In the genomic region with DNA sequence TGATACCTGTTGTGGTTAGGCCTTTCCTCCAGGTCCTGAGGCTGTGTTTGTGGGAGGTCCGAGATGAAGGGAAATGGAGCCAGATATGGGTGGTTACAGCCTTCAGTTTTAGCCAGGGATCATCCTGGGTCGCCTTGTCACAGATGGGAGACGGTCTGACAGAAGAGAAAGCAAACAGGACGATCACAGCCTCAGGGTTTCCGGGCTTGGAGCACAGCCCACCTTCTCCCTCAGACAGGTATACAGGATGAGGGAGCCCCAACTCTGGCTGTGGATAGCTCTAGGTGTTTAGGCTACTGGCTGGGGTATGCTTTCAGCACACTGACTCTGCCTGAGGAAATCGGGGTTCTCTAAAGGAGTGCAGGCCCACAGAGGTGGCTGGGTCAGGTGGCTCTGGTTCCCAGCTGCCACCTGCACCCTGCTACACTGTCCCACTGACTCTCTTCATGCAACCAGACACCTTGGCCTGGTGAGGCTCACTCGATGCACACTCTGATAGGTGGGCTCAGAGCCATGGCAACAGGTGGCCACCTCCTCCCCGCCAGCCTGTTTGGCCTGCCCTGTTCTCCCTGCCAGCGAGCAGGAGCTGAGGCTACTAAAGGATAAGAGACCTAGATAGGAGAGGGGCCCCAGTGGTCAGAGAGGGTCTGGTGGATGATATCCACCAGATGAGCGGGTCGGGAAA, we compare ENCODE assay signal across 11 mouse cellular contexts. TPM values are rescaled to one million over a fixed set of nuclear protein-coding genes. Genes with fewer than 3 reads are reported as not detected.
DNase-seq lines count a peak whose midpoint lies in the region; ATAC-seq and TF ChIP-seq lines count a peak whose summit lies in the region.
"Had no signal": no experiment of that assay in that cellular context is flagged by ENCODE, and none has a peak within 500 bp of the region (broad histone marks: within the 10 kb centered on the region; RNA-seq: fewer than 3 reads in every experiment).

No protein-coding gene starts in this region.

- H3K36me3 ChIP-seq in heart, embryonic 12.5 days = peaks cover 43% of the 10 kb centered on the region
- H3K36me3 ChIP-seq in heart, adult 2 months (ENCODE audit: control insufficient read depth, insufficient read depth, low read length) = no peaks in the 10 kb centered on the region
- peaks cover 17% of the 10 kb centered on the region; the same call in 1 of the 2 replicates for H3K36me3 ChIP-seq in lung, postnatal 0 days (ENCODE audit: insufficient read depth, low read length)
- peaks cover 33% of the 10 kb centered on the region for H3K36me3 ChIP-seq in embryonic facial prominence, embryonic 14.5 days (ENCODE audit: control insufficient read depth, insufficient read depth, low read length)

- H3K27me3 ChIP-seq in heart, embryonic 12.5 days (replicated peaks) = no peaks in the 10 kb centered on the region
- no peaks in the 10 kb centered on the region for H3K27me3 ChIP-seq in heart, adult 2 months (ENCODE audit: control insufficient read depth, insufficient read depth, low read length)
- H3K27me3 ChIP-seq in lung, postnatal 0 days (replicated peaks; ENCODE audit: insufficient read depth, low read length) = no peaks in the 10 kb centered on the region
- H3K27me3 ChIP-seq in embryonic facial prominence, embryonic 14.5 days (replicated peaks; ENCODE audit: control insufficient read depth, insufficient read depth, low read length) = no peaks in the 10 kb centered on the region

- no peak overlapping the region for H3K27ac ChIP-seq in heart, embryonic 12.5 days (ENCODE audit: poor library complexity, severe bottlenecking)
- no peak overlapping the region for H3K27ac ChIP-seq in heart, adult 2 months
- no peak overlapping the region for H3K27ac ChIP-seq in lung, postnatal 0 days (ENCODE audit: low read length)
- H3K27ac ChIP-seq in embryonic facial prominence, embryonic 14.5 days (replicated peaks; ENCODE audit: low read depth, low read length) = no peak overlapping the region
- no peak overlapping the region for H3K27ac ChIP-seq in left cerebral cortex, adult 2 months

- no peak for TF ChIP-seq EP300 in heart, adult 2 months (IDR thresholded peaks at IDR 0.05; ENCODE audit: insufficient read depth, low read depth, low read length)
- no peak for TF ChIP-seq EP300 in lung, postnatal 0 days (IDR thresholded peaks at IDR 0.05)

- 0 out of 2 replicates have a peak, but pooled peaks cover 5% of the 10 kb centered on the region for H3K79me2 ChIP-seq in heart, adult 2 months (replicated peaks; ENCODE audit: control insufficient read depth, insufficient read depth, low read length)

- peaks cover 77% of the 10 kb centered on the region for H3K4me1 ChIP-seq in heart, embryonic 12.5 days (replicated peaks)
- H3K4me1 ChIP-seq in heart, adult 2 months (ENCODE audit: control insufficient read depth, insufficient read depth, low read length) = peaks cover 19% of the 10 kb centered on the region
- peaks cover 5% of the 10 kb centered on the region; the same call in 1 of the 2 replicates for H3K4me1 ChIP-seq in lung, postnatal 0 days (ENCODE audit: insufficient read depth, low read depth, low read length)
- H3K4me1 ChIP-seq in embryonic facial prominence, embryonic 14.5 days (ENCODE audit: control insufficient read depth, insufficient read depth, low read length) = peaks cover 40% of the 10 kb centered on the region

- DNase-seq in heart, adult 2 months = no peak
- peak; percentile 10 for DNase-seq in lung, postnatal 0 days (ENCODE audit: low spot score)
- no peak for DNase-seq in lung, postnatal 4 days
- peak; percentile 41 for DNase-seq in embryonic facial prominence, embryonic 14.5 days (ENCODE audit: low spot score)
- peak; percentile 93 for DNase-seq in skeletal muscle tissue, adult 2 months (ENCODE audit: low read depth, low spot score)
- DNase-seq in left cerebral cortex, adult 2 months (ENCODE audit: extremely low spot score in 1 of 2, low spot score in 2 of 2) = no peak
- DNase-seq in right cerebral cortex, postnatal 14 days = no peak
- DNase-seq: thymus, postnatal 4 days had no signal

- TF ChIP-seq CTCF in heart, adult 2 months (IDR thresholded peaks at IDR 0.05) = no peak
- no peak for TF ChIP-seq CTCF in lung, postnatal 0 days (IDR thresholded peaks at IDR 0.05)
- no peak for TF ChIP-seq CTCF in left cerebral cortex, adult 2 months (IDR thresholded peaks at IDR 0.05)

- no peaks in the 10 kb centered on the region for H3K9me3 ChIP-seq in heart, embryonic 12.5 days (replicated peaks)
- no peaks in the 10 kb centered on the region for H3K9me3 ChIP-seq in lung, postnatal 0 days (ENCODE audit: low read length)
- H3K9me3 ChIP-seq in embryonic facial prominence, embryonic 14.5 days (ENCODE audit: control insufficient read depth, low read length) = no peaks in the 10 kb centered on the region

- ATAC-seq in heart, embryonic 12.5 days (ENCODE audit: insufficient number of reproducible peaks, low FRiP score) = no peak
- no peak for ATAC-seq in lung, postnatal 0 days
- ATAC-seq in embryonic facial prominence, embryonic 14.5 days (ENCODE audit: low read depth) = peak; percentile 27; the same call in 1 of the 2 replicates

- H3K9ac ChIP-seq in heart, embryonic 12.5 days = peak overlapping the region; percentile 58
- H3K9ac ChIP-seq in heart, adult 2 months (ENCODE audit: low read depth, low read length) = no peak overlapping the region
- H3K9ac ChIP-seq in lung, postnatal 0 days (replicated peaks; ENCODE audit: low read depth) = no peak overlapping the region
- H3K9ac ChIP-seq in embryonic facial prominence, embryonic 14.5 days (ENCODE audit: low read depth, low read length) = no peak overlapping the region

- no peak for TF ChIP-seq POLR2A in heart, adult 2 months (IDR thresholded peaks at IDR 0.05; ENCODE audit: insufficient read depth, low read depth, low read length)

- intact Hi-C loops in heart, adult 2 months (cut with DNase I) = no loop called here
- intact Hi-C loops in left cerebral cortex, adult 2 months (cut with DNase I) = no loop called here

- 47% methylated on average over 11 of the region's 11 CpGs for WGBS in heart, embryonic 12.5 days
- 55% methylated on average over 11 of the region's 11 CpGs for WGBS in heart, adult 2 months
- 61% methylated on average over 11 of the region's 11 CpGs for WGBS in lung, postnatal 0 days
- 58% methylated on average over 10 of the region's 11 CpGs for WGBS in embryonic facial prominence, embryonic 14.5 days

- peak overlapping the region; percentile 20; the same call in 1 of the 2 replicates for H3K4me2 ChIP-seq in heart, embryonic 12.5 days
- no peak overlapping the region for H3K4me2 ChIP-seq in lung, postnatal 0 days (replicated peaks; ENCODE audit: low read depth, low read length)
- no peak overlapping the region for H3K4me2 ChIP-seq in embryonic facial prominence, embryonic 14.5 days (ENCODE audit: low read depth, low read length)

- H3K4me3 ChIP-seq in heart, embryonic 12.5 days = no peak overlapping the region
- no peak overlapping the region for H3K4me3 ChIP-seq in heart, adult 2 months
- no peak overlapping the region for H3K4me3 ChIP-seq in lung, postnatal 0 days (ENCODE audit: low read depth, low read length)
- H3K4me3 ChIP-seq in embryonic facial prominence, embryonic 14.5 days (ENCODE audit: low read depth, low read length) = no peak overlapping the region
- no peak overlapping the region for H3K4me3 ChIP-seq in left cerebral cortex, adult 2 months

RNA-seq across cellular contexts. Expression of a gene that starts 39.2 kb away (rescaled TPM):
- polyA plus RNA-seq in heart, embryonic 12.5 days (2016; fragmentation: Nextera tagmentation; extraction: Ambion mirVana) = 59.4 and 64.1 TPM in 2 replicates
- 10 to 100 TPM; 24.4 to 30.9 TPM for total RNA-seq in heart, adult 2 months (2021)
- polyA plus RNA-seq in heart, adult 2 months (2012; rRNA removed) = 22.0 and 26.7 TPM in 2 replicates
- 22.5 and 23.9 TPM in 2 replicates for polyA plus RNA-seq in lung, postnatal 0 days (2015; fragmentation: Nextera tagmentation; extraction: Ambion mirVana)
- 46.2 and 47.4 TPM in 2 replicates for polyA plus RNA-seq in embryonic facial prominence, embryonic 14.5 days (2014; fragmentation: Nextera tagmentation; extraction: Ambion mirVana)
- total RNA-seq in left cerebral cortex, adult 2 months (2021) = 10 to 100 TPM; 11.8 to 12.7 TPM

RNA-seq across cellular contexts. Expression of a gene that starts 41.6 kb away (rescaled TPM):
- polyA plus RNA-seq in heart, embryonic 12.5 days (2016; fragmentation: Nextera tagmentation; extraction: Ambion mirVana) = 294 and 300 TPM in 2 replicates
- 10 to 100 TPM; 73.3 to 82.4 TPM for total RNA-seq in heart, adult 2 months (2021)
- 54.2 and 66.4 TPM in 2 replicates for polyA plus RNA-seq in heart, adult 2 months (2012; rRNA removed)
- polyA plus RNA-seq in lung, postnatal 0 days (2015; fragmentation: Nextera tagmentation; extraction: Ambion mirVana) = 263 and 311 TPM in 2 replicates
- polyA plus RNA-seq in embryonic facial prominence, embryonic 14.5 days (2014; fragmentation: Nextera tagmentation; extraction: Ambion mirVana) = 168 and 202 TPM in 2 replicates
- 10 to 100 TPM; 80.4 to 81.1 TPM for total RNA-seq in left cerebral cortex, adult 2 months (2021)

RNA-seq across cellular contexts. Expression of a gene that starts 51.9 kb away (rescaled TPM):
- polyA plus RNA-seq in heart, embryonic 12.5 days (2016; fragmentation: Nextera tagmentation; extraction: Ambion mirVana) = 37.9 and 39.9 TPM in 2 replicates
- total RNA-seq in heart, adult 2 months (2021) = 10 to 100 TPM; 13.8 to 17.4 TPM
- polyA plus RNA-seq in heart, adult 2 months (2012; rRNA removed) = 9.9 and 13.1 TPM in 2 replicates
- 26.8 and 28.9 TPM in 2 replicates for polyA plus RNA-seq in lung, postnatal 0 days (2015; fragmentation: Nextera tagmentation; extraction: Ambion mirVana)
- polyA plus RNA-seq in embryonic facial prominence, embryonic 14.5 days (2014; fragmentation: Nextera tagmentation; extraction: Ambion mirVana) = 51.1 and 54.3 TPM in 2 replicates
- 10 to 100 TPM; 36.2 to 38.8 TPM for total RNA-seq in left cerebral cortex, adult 2 months (2021)

RNA-seq across cellular contexts. Expression of a gene that starts 55.0 kb away (rescaled TPM):
- not detected in 2 replicates for polyA plus RNA-seq in heart, embryonic 12.5 days (2016; fragmentation: Nextera tagmentation; extraction: Ambion mirVana)
- total RNA-seq in heart, adult 2 months (2021) = not detected
- not detected in 2 replicates for polyA plus RNA-seq in heart, adult 2 months (2012; rRNA removed)
- 0.12 and 0.14 TPM in 2 replicates for polyA plus RNA-seq in lung, postnatal 0 days (2015; fragmentation: Nextera tagmentation; extraction: Ambion mirVana)
- polyA plus RNA-seq in embryonic facial prominence, embryonic 14.5 days (2014; fragmentation: Nextera tagmentation; extraction: Ambion mirVana) = not detected in 2 replicates
- under 1 TPM in 1 of 2 experiments, not detected in 1; 0.84 TPM for total RNA-seq in left cerebral cortex, adult 2 months (2021)
- total RNA-seq: liver, adult 2 months had no signal
- polyA plus RNA-seq: liver, adult 2 months; neural tube, embryonic 14.5 days had no signal

Comparison
In these comparisons a context has a peak if more than half of its experiments do, and no peak if none do; other contexts are left out.
1. DNase-seq: peak in lung, postnatal 0 days (single experiment), embryonic facial prominence, embryonic 14.5 days (single experiment) and skeletal muscle tissue, adult 2 months (single experiment); none in heart, adult 2 months (0 of 2), lung, postnatal 4 days (0 of 2), left cerebral cortex, adult 2 months (0 of 2) and right cerebral cortex, postnatal 14 days (single experiment).